Mouse (Mus musculus): ENCODE data around the gene Gm20920. TPM values are rescaled to one million over a fixed set of nuclear protein-coding genes. Genes with fewer than 3 reads are reported as not detected.
"Not testable (repeated sequence)": the region's sequence is repeated elsewhere in the genome, so short reads cannot be mapped to it uniquely, and the experiment has no call there.

The Gm20920 gene
- polyA plus RNA-seq (2015; fragmentation: Nextera tagmentation; extraction: Ambion mirVana): not detected in 2 replicates

DNA sequence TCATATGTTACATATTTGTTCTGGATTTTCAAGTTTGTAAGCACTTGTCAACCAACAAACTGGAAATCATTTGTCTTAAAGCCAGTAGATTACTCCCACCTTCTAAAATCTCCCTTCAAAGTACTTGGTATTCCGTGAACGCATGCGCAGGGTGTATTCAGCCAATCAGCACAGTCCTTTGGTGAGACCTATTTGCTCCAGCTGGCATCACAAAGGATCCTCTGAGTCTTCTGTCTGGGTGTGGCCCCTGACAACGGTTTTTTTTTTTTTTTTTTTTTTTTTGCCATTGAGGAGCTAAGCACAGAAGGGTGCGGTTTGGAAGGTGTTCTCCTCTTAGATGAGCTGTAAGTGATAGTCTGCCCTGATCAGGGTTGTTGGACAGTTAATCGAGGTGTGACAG lies at the start of gene Gm20920:
TSS of gene Gm20920 (plus strand) at position 301 of the 400 bp plus-strand sequence.
- not testable (repeated sequence) for H3K4me1 ChIP-seq (ENCODE audit: control insufficient read depth, insufficient read depth, low read length); ATAC-seq; H3K36me3 ChIP-seq (ENCODE audit: control insufficient read depth, insufficient read depth, low read length); H3K27ac ChIP-seq (ENCODE audit: low read length); H3K4me2 ChIP-seq (ENCODE audit: low read depth, low read length); H3K9ac ChIP-seq (ENCODE audit: low read depth, low read length); H3K9me3 ChIP-seq (ENCODE audit: control insufficient read depth, low read length); H3K4me3 ChIP-seq (ENCODE audit: low read length); H3K27me3 ChIP-seq (replicated peaks; ENCODE audit: control insufficient read depth, insufficient read depth, low read length)
- no CpG with 5 or more reads among the region's 6 CpGs for WGBS

Data from intestine, embryonic 16.5 days (tissue).